Mouse (Mus musculus): ENCODE data around the gene Castor2. TPM values are rescaled to one million over a fixed set of nuclear protein-coding genes. Genes with fewer than 3 reads are reported as not detected.

Gene Castor2
- total and polyA plus RNA-seq, 2 experiments from 2014 or later: 19.3 to 21.9 TPM

GRCm38 (mm10) chr5:134085887-134086639 is 13.4 kb upstream of the Castor2 start:
- no peaks in the 10 kb centered on the region for H3K36me3 ChIP-seq (ENCODE audit: insufficient read depth)
- no peak overlapping the region for H3K27ac ChIP-seq (ENCODE audit: low read depth, low read length)
- 0 out of 2 replicates have a peak, but pooled peaks cover 4% of the 10 kb centered on the region for H3K4me1 ChIP-seq (ENCODE audit: insufficient read depth)
- H3K27me3 ChIP-seq (ENCODE audit: insufficient read depth, low read length): no peaks in the 10 kb centered on the region
- H3K4me3 ChIP-seq (ENCODE audit: low read depth, low read length): no peak overlapping the region
- 84% methylated on average over 3 of the region's 3 CpGs for WGBS
- H3K9ac ChIP-seq: no peak overlapping the region
- no peaks in the 10 kb centered on the region for H3K9me3 ChIP-seq (ENCODE audit: low read length)
- ATAC-seq (no peak), DNase-seq (no peak)
- no peak overlapping the region for H3K4me2 ChIP-seq (ENCODE audit: low read depth)
- no peak for TF ChIP-seq CTCF (IDR thresholded peaks at IDR 0.05; ENCODE audit: low read depth)

GRCm38 (mm10) chr5:134087211-134087610 is 12.3 kb upstream of the Castor2 start:
- ATAC-seq (no peak), DNase-seq (no peak)
- 0 out of 2 replicates have a peak, but pooled peaks cover 4% of the 10 kb centered on the region for H3K4me1 ChIP-seq (ENCODE audit: insufficient read depth)
- no peaks in the 10 kb centered on the region for H3K27me3 ChIP-seq (ENCODE audit: insufficient read depth, low read length)
- no peaks in the 10 kb centered on the region for H3K36me3 ChIP-seq (ENCODE audit: insufficient read depth)
- H3K9me3 ChIP-seq (ENCODE audit: low read length): no peaks in the 10 kb centered on the region
- 62% methylated on average over 5 of the region's 5 CpGs for WGBS
- H3K9ac ChIP-seq: no peak overlapping the region
- no peak overlapping the region for H3K4me2 ChIP-seq (ENCODE audit: low read depth)
- TF ChIP-seq CTCF (IDR thresholded peaks at IDR 0.05; ENCODE audit: low read depth): no peak
- H3K27ac ChIP-seq (ENCODE audit: low read depth, low read length): no peak overlapping the region
- H3K4me3 ChIP-seq (ENCODE audit: low read depth, low read length): no peak overlapping the region

- no peak for DNase-seq
- no peak for TF ChIP-seq CTCF (IDR thresholded peaks at IDR 0.05; ENCODE audit: low read depth)
- H3K4me3 ChIP-seq (ENCODE audit: low read depth, low read length): no peak overlapping the region
- no peak overlapping the region for H3K27ac ChIP-seq (ENCODE audit: low read depth, low read length)
- H3K9ac ChIP-seq: no peak overlapping the region
- no peaks in the 10 kb centered on the region for H3K36me3 ChIP-seq (ENCODE audit: insufficient read depth)
- H3K9me3 ChIP-seq (ENCODE audit: low read length): no peaks in the 10 kb centered on the region
- H3K4me2 ChIP-seq (ENCODE audit: low read depth): no peak overlapping the region
- 0 out of 2 replicates have a peak, but pooled peaks cover 7% of the 10 kb centered on the region for H3K4me1 ChIP-seq (ENCODE audit: insufficient read depth)
- no peak for ATAC-seq
- H3K27me3 ChIP-seq (ENCODE audit: insufficient read depth, low read length): no peaks in the 10 kb centered on the region
- whole genome bisulfite sequencing: 98% methylated on average over 2 of the region's 2 CpGs
Observed at GRCm38 (mm10) chr5:134095766-134096165, 3.7 kb upstream of the Castor2 start.

GRCm38 (mm10) chr5:134098341-134098902 is 1.1 kb upstream of the Castor2 start:
- peak overlapping the region; percentile 81 for H3K9ac ChIP-seq
- ATAC-seq (no peak), DNase-seq (no peak)

GRCm38 (mm10) chr5:134098976-134099375 is 535 bp upstream of the Castor2 start:
- H3K4me1 ChIP-seq (ENCODE audit: insufficient read depth): peaks cover 15% of the 10 kb centered on the region; the same call in 1 of the 2 replicates
- TF ChIP-seq CTCF (IDR thresholded peaks at IDR 0.05; ENCODE audit: low read depth): no peak
- DNase-seq: no peak
- H3K9me3 ChIP-seq (ENCODE audit: low read length): no peaks in the 10 kb centered on the region
- no peaks in the 10 kb centered on the region for H3K27me3 ChIP-seq (ENCODE audit: insufficient read depth, low read length)
- H3K9ac ChIP-seq: peak overlapping the region; percentile 81
- H3K4me2 ChIP-seq (ENCODE audit: low read depth): peak overlapping the region; percentile 85
- H3K27ac ChIP-seq (ENCODE audit: low read depth, low read length): peak overlapping the region; percentile 86
- no peaks in the 10 kb centered on the region for H3K36me3 ChIP-seq (ENCODE audit: insufficient read depth)
- ATAC-seq: peak; percentile 35
- H3K4me3 ChIP-seq (ENCODE audit: low read depth, low read length): peak overlapping the region; percentile 81
- 2% methylated on average over 17 of the region's 17 CpGs for WGBS

More at GRCm38 (mm10) chr5:134098341-134098902, 1.1 kb upstream of the Castor2 start:
- H3K4me1 ChIP-seq (ENCODE audit: insufficient read depth): peaks cover 15% of the 10 kb centered on the region; the same call in 1 of the 2 replicates
- 40% methylated on average over 13 of the region's 13 CpGs for WGBS
- H3K9me3 ChIP-seq (ENCODE audit: low read length): no peaks in the 10 kb centered on the region
- H3K36me3 ChIP-seq (ENCODE audit: insufficient read depth): no peaks in the 10 kb centered on the region
- H3K4me2 ChIP-seq (ENCODE audit: low read depth): peak overlapping the region; percentile 85
- TF ChIP-seq CTCF (IDR thresholded peaks at IDR 0.05; ENCODE audit: low read depth): no peak
- H3K4me3 ChIP-seq (ENCODE audit: low read depth, low read length): peak overlapping the region; percentile 81
- peak overlapping the region; percentile 86; the same call in 1 of the 2 replicates for H3K27ac ChIP-seq (ENCODE audit: low read depth, low read length)
- H3K27me3 ChIP-seq (ENCODE audit: insufficient read depth, low read length): no peaks in the 10 kb centered on the region

- Histone ChIP-seq H3K4me1 (ENCODE audit: insufficient read depth) (peaks cover 15% of the 10 kb centered on the region; the same call in 1 of the 2 replicates), H3K4me3 (ENCODE audit: low read depth, low read length) (peak overlapping the region; percentile 81), H3K9ac (peak overlapping the region; percentile 81), H3K4me2 (ENCODE audit: low read depth) (peak overlapping the region; percentile 85), H3K27ac (ENCODE audit: low read depth, low read length) (peak overlapping the region; percentile 86), H3K9me3 (ENCODE audit: low read length) (no peaks in the 10 kb centered on the region), H3K27me3 (ENCODE audit: insufficient read depth, low read length) (no peaks in the 10 kb centered on the region), H3K36me3 (ENCODE audit: insufficient read depth) (0 out of 2 replicates have a peak, but pooled peaks cover under 1% of the 10 kb centered on the region)
- DNase-seq (peak; percentile 11), ATAC-seq (peak; percentile 11)
- TF ChIP-seq CTCF (IDR thresholded peaks at IDR 0.05; ENCODE audit: low read depth): no peak
- WGBS: under 1% methylated on average over 17 of the region's 17 CpGs
Observed at GRCm38 (mm10) chr5:134100232-134100771, 791 bp downstream of the Castor2 start.
